Mouse (Mus musculus) lung, adult 2 months (tissue): ENCODE results near the gene Rbm10.

Experiments
- CTCF ChIP-seq: fragments of 200-500 bp; IDR thresholded peaks from 2 replicates; pipeline ENCODE4 v1.5.1; 2011; ENCODE audit warnings: mild to moderate bottlenecking, low read length, control low read depth; ENCODE audit not compliant: insufficient read depth
- POLR2A ChIP-seq: fragments of 200-500 bp; IDR thresholded peaks from 2 replicates; pipeline ENCODE4 v1.6.1; 2011; ENCODE audit warnings: low read depth, mild to moderate bottlenecking, control low read depth, low read length, borderline replicate concordance; ENCODE audit errors: extremely low read depth

GRCm38 (mm10) chrX:20662716-20663443, 45.6 kb downstream of the Rbm10 start:
- TF ChIP-seq POLR2A = peak; percentile 72; the same call in 1 of the 2 replicates
- TF ChIP-seq CTCF = 0 out of 2 replicates have a peak, but pooled peaks have one; percentile 8
